Mouse (Mus musculus) embryonic facial prominence, embryonic 11.5 days (tissue): ENCODE data around the gene Fcrl1. TPM values are rescaled to one million over a fixed set of nuclear protein-coding genes. Genes with fewer than 3 reads are reported as not detected.

Experiments used
- ATAC-seq: fragments of 200-750 bp; cut with Nextera tagmentation; replicated peaks from 2 replicates; pipeline ENCODE4 v1.8.0; 2017; ENCODE audit warnings: low read depth; ENCODE audit not compliant: insufficient number of reproducible peaks, low FRiP score, low TSS enrichment
- DNase-seq: peaks from one replicate; pipeline ENCODE4 v3.0.0-alpha.2; 2015; ENCODE audit warnings: low spot score
- H3K27ac ChIP-seq: fragments of 300-500 bp; sonication (generic); replicated peaks from 2 replicates; pipeline ENCODE4 v1.5.1; 2014; ENCODE audit warnings: mild to moderate bottlenecking, low read depth, low read length, control low read depth
- H3K27me3 ChIP-seq: fragments of 300-500 bp; sonication (generic); 2 replicates; pipeline ENCODE4 v1.6.1; 2014; ENCODE audit warnings: mild to moderate bottlenecking, low read length, moderate library complexity, mixed read lengths; ENCODE audit not compliant: control insufficient read depth, insufficient read depth
- H3K36me3 ChIP-seq: fragments of 300-500 bp; sonication (generic); replicated peaks from 2 replicates; pipeline ENCODE4 v1.6.1; 2014; ENCODE audit warnings: low read depth, mild to moderate bottlenecking, low read length, moderate library complexity, mixed read lengths; ENCODE audit not compliant: control insufficient read depth, insufficient read depth
- H3K4me1 ChIP-seq: fragments of 300-500 bp; sonication (generic); 2 replicates; pipeline ENCODE4 v1.6.1; 2014; ENCODE audit warnings: low read length, mixed read lengths; ENCODE audit not compliant: control insufficient read depth, insufficient read depth
- H3K4me2 ChIP-seq: fragments of 300-500 bp; sonication (generic); 2 replicates; pipeline ENCODE4 v1.6.1; 2014; ENCODE audit warnings: low read depth, mild to moderate bottlenecking, control low read depth, low read length, moderate library complexity
- H3K4me3 ChIP-seq: fragments of 300-500 bp; sonication (generic); 2 replicates; pipeline ENCODE4 v1.5.1; 2014; ENCODE audit warnings: low read depth, low read length, control low read depth
- H3K9ac ChIP-seq: fragments of 300-500 bp; sonication (generic); replicated peaks from 2 replicates; pipeline ENCODE4 v1.6.1; 2014; ENCODE audit warnings: mild to moderate bottlenecking, control low read depth, low read length
- H3K9me3 ChIP-seq: fragments of 300-500 bp; sonication (generic); replicated peaks from 2 replicates; pipeline ENCODE4 v1.6.1; 2016; ENCODE audit warnings: mild to moderate bottlenecking, low read length, inconsistent platforms, mixed read lengths; ENCODE audit not compliant: control insufficient read depth
- WGBS: fragments of 180-500 bp; shearing (Covaris S2); extraction: QIAGEN DNeasy Blood & Tissue Kit; methylation state at CpG from one replicate; pipeline ENCODE4 v1.1.7; 2014; 5-methylcytosine and 5-hydroxymethylcytosine counted together
- polyA plus RNA-seq: library from polyadenylated mRNA; unstranded; fragments of >200 nt; fragmentation: Nextera tagmentation; extraction: Ambion mirVana; gene quantifications from 2 replicates; pipeline ENCODE4 v1.2.1, GENCODE M21; 2014

The Fcrl1 gene
- polyA plus RNA-seq, 1 experiment from 2014 or later: not detected

GRCm38 (mm10) chr3:87422386-87422910, 46.3 kb downstream of the Fcrl1 start:
- 73% methylated on average over 4 of the region's 4 CpGs for WGBS
- no peak overlapping the region for H3K4me2 ChIP-seq

DNA sequence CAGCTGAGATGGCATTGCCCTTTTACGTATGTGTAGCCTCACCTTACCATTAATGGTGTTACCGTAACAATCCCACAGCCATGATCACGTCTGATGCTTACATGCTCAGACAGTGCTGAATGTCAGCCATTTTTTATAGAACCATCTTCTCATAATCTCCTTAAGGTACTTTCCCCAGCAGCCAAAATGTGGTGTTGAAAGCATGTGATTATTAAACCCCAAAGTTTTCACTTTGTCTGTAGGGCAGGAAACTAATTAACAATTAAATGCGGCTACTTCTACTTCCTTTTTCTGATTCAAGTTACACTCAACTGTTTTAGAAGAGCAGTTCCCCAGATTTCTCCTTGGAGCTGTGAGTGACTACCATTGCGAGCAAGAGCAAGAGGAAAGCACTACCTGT, 59.3 kb downstream of the Fcrl1 start, which contains the start of gene Fcrl5:
Gene Fcrl5 (plus strand): TSS at position 295 of the 400 bp plus-strand sequence.
- Histone ChIP-seq H3K9ac (no peak within 1 kb of the TSS), H3K27ac (no peak within 1 kb of the TSS), H3K9me3 (no peaks in the 10 kb centered on the region), H3K4me3 (no peak within 1 kb of the TSS), H3K4me1 (no peaks in the 10 kb centered on the region), H3K4me2 (no peak within 1 kb of the TSS), H3K27me3 (no peaks in the 10 kb centered on the region), H3K36me3 (no peaks in the 10 kb centered on the region)
- WGBS: 89% methylated on average over 5 of the region's 5 CpGs
- no peak for ATAC-seq
- DNase-seq: no peak

More at GRCm38 (mm10) chr3:87422386-87422910, 46.3 kb downstream of the Fcrl1 start:
- no peak for DNase-seq
- H3K27ac ChIP-seq: no peak overlapping the region
- no peaks in the 10 kb centered on the region for H3K9me3 ChIP-seq
- ATAC-seq: no peak
- no peaks in the 10 kb centered on the region for H3K36me3 ChIP-seq
- no peaks in the 10 kb centered on the region for H3K4me1 ChIP-seq
- H3K4me3 ChIP-seq: no peak overlapping the region
- H3K27me3 ChIP-seq: no peaks in the 10 kb centered on the region
- H3K9ac ChIP-seq: no peak overlapping the region

DNA sequence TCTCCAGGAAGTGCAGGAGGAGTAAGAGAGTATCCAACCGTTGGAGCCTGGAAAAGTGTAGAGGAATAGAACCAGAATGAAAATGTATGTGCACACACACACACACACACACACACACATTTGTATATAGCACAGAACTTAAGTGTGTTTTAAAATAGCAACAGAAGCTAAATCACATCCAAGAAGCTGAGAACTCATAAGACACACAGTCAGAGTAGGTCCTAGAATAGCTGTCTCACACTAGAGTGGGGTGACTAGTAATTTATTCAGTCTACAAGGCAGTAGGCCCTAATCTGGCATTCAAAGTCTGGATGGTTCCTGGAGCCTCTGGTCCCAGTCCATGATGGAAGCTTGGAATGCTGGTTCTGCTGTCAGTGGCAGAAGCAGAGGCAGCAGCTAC, 64.4 kb downstream of the Fcrl1 start:
- no peak for ATAC-seq
- no peaks in the 10 kb centered on the region for H3K4me1 ChIP-seq
- WGBS: 90% methylated on average over 1 of the region's 1 CpGs
- H3K4me2 ChIP-seq: no peak overlapping the region
- H3K9ac ChIP-seq: no peak overlapping the region
- no peaks in the 10 kb centered on the region for H3K27me3 ChIP-seq
- H3K36me3 ChIP-seq: no peaks in the 10 kb centered on the region
- no peak for DNase-seq
- H3K27ac ChIP-seq: no peak overlapping the region
- no peaks in the 10 kb centered on the region for H3K9me3 ChIP-seq
- no peak overlapping the region for H3K4me3 ChIP-seq

DNA sequence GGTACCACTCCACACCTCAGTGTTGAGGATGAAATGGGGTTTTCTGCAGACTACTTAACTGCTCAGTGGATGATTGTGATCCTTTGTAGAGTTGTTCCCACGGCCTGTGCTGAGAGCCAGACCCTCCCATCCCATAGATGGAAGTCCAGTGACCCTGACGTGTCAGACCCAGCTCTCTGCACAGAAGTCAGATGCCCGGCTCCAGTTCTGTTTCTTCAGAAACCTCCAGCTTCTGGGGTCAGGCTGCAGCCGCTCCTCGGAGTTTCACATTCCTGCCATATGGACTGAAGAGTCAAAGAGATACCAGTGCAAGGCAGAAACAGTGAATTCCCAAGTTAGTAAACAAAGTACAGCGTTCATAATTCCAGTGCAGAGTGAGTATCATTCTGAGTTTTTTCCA, 67.8 kb downstream of the Fcrl1 start:
- Histone ChIP-seq H3K4me2 (no peak overlapping the region), H3K27me3 (no peaks in the 10 kb centered on the region), H3K9ac (no peak overlapping the region), H3K27ac (no peak overlapping the region), H3K9me3 (no peaks in the 10 kb centered on the region), H3K36me3 (no peaks in the 10 kb centered on the region), H3K4me1 (no peaks in the 10 kb centered on the region), H3K4me3 (no peak overlapping the region)
- ATAC-seq (no peak), DNase-seq (no peak)
- 71% methylated on average over 6 of the region's 6 CpGs for WGBS

Other genes with a start within 250 kb of the Fcrl1 start
- 12.0 and 13.4 TPM in 2 replicates for gene Kirrel, start 201.6 kb upstream of the Fcrl1 start, polyA plus RNA-seq
- gene Fcrls, start 112.6 kb upstream of the Fcrl1 start, polyA plus RNA-seq: 6.7 and 9.0 TPM in 2 replicates
- not detected in 2 replicates for gene Cd5l, start 18.5 kb upstream of the Fcrl1 start, polyA plus RNA-seq
- gene Fcrl5, start 59.4 kb downstream of the Fcrl1 start, polyA plus RNA-seq: not detected in 2 replicates
- 8.5 and 9.8 TPM in 2 replicates for gene Etv3, start 149.0 kb downstream of the Fcrl1 start, polyA plus RNA-seq
- gene Arhgef11, start 241.2 kb downstream of the Fcrl1 start, polyA plus RNA-seq: 11.7 and 13.6 TPM in 2 replicates